8 mouse cellular contexts compared by ENCODE assay signal in genomic region chr2:9905995-9906394, GRCm38 (mm10). TPM values are rescaled to one million over a fixed set of nuclear protein-coding genes. Genes with fewer than 3 reads are reported as not detected.
A peak's percentile ranks its signal among the peaks of the same experiment; 100 is the strongest.
DNase-seq lines count a peak whose midpoint lies in the region; ATAC-seq and TF ChIP-seq lines count a peak whose summit lies in the region.
"Had no signal": no experiment of that assay in that cellular context is flagged by ENCODE, and none has a peak within 500 bp of the region (broad histone marks: within the 10 kb centered on the region; RNA-seq: fewer than 3 reads in every experiment).

No protein-coding gene starts in this region.

- 3% methylated on average over 11 of the region's 11 CpGs for WGBS in lung, embryonic 14.5 days
- WGBS in lung, adult 2 months: 9% methylated on average over 11 of the region's 11 CpGs
- 3% methylated on average over 11 of the region's 11 CpGs for WGBS in embryonic facial prominence, embryonic 11.5 days
- WGBS in intestine, embryonic 16.5 days: 5% methylated on average over 11 of the region's 11 CpGs

- 0 out of 2 replicates have a peak, but pooled peaks cover 3% of the 10 kb centered on the region for H3K4me1 ChIP-seq in lung, embryonic 14.5 days (ENCODE audit: insufficient read depth)
- no peaks in the 10 kb centered on the region; the same call in 1 of the 2 replicates for H3K4me1 ChIP-seq in lung, adult 2 months (ENCODE audit: control insufficient read depth, insufficient read depth, low read length)
- no peaks in the 10 kb centered on the region for H3K4me1 ChIP-seq in embryonic facial prominence, embryonic 11.5 days (ENCODE audit: control insufficient read depth, insufficient read depth, low read length)
- 0 out of 2 replicates have a peak, but pooled peaks cover 4% of the 10 kb centered on the region for H3K4me1 ChIP-seq in intestine, embryonic 16.5 days (ENCODE audit: control insufficient read depth, insufficient read depth, low read length)

- TF ChIP-seq POLR2A in lung, adult 2 months (IDR thresholded peaks at IDR 0.05; ENCODE audit: borderline replicate concordance, extremely low read depth, low read depth, low read length): no peak
- TF ChIP-seq POLR2A in myocyte (IDR thresholded peaks at IDR 0.05; ENCODE audit: insufficient read length, low read depth): no peak

- peak overlapping the region; percentile 53 for H3K4me2 ChIP-seq in lung, embryonic 14.5 days
- peak overlapping the region; percentile 47 for H3K4me2 ChIP-seq in embryonic facial prominence, embryonic 11.5 days (ENCODE audit: low read depth, low read length)
- H3K4me2 ChIP-seq in intestine, embryonic 16.5 days (ENCODE audit: low read depth, low read length): peak overlapping the region; percentile 39; the same call in 1 of the 2 replicates
- H3K4me2 ChIP-seq in myocyte (ENCODE audit: low read depth): peak overlapping the region; percentile 27

- no peak for ATAC-seq in lung, embryonic 14.5 days (ENCODE audit: insufficient read depth)
- no peak for ATAC-seq in embryonic facial prominence, embryonic 11.5 days (replicated peaks; ENCODE audit: insufficient number of reproducible peaks, low FRiP score, low TSS enrichment, low read depth)
- no peak for ATAC-seq in intestine, embryonic 16.5 days

- no peaks in the 10 kb centered on the region for H3K27me3 ChIP-seq in lung, embryonic 14.5 days (ENCODE audit: insufficient read depth, low read length)
- H3K27me3 ChIP-seq in embryonic facial prominence, embryonic 11.5 days (ENCODE audit: control insufficient read depth, insufficient read depth, low read length): no peaks in the 10 kb centered on the region
- 0 out of 2 replicates have a peak, but pooled peaks cover 2% of the 10 kb centered on the region for H3K27me3 ChIP-seq in intestine, embryonic 16.5 days (replicated peaks; ENCODE audit: control insufficient read depth, insufficient read depth, low read length)
- H3K27me3 ChIP-seq in myocyte (ENCODE audit: control insufficient read depth, insufficient read depth, insufficient read length): no peaks in the 10 kb centered on the region

- H3K9ac ChIP-seq in lung, embryonic 14.5 days: no peak overlapping the region
- peak overlapping the region; percentile 28; the same call in 1 of the 2 replicates for H3K9ac ChIP-seq in embryonic facial prominence, embryonic 11.5 days (replicated peaks; ENCODE audit: low read length)
- H3K9ac ChIP-seq in intestine, embryonic 16.5 days (ENCODE audit: low read depth, low read length): no peak overlapping the region

- no peak for TF ChIP-seq CTCF in lung, embryonic 14.5 days (IDR thresholded peaks at IDR 0.05; ENCODE audit: low read depth)
- no peak for TF ChIP-seq CTCF in lung, adult 2 months (IDR thresholded peaks at IDR 0.05; ENCODE audit: insufficient read depth, low read length)

- H3K27ac ChIP-seq in lung, embryonic 14.5 days (ENCODE audit: low read depth): no peak overlapping the region
- no peak overlapping the region for H3K27ac ChIP-seq in embryonic facial prominence, embryonic 11.5 days (replicated peaks; ENCODE audit: low read depth, low read length)
- no peak overlapping the region for H3K27ac ChIP-seq in intestine, embryonic 16.5 days (ENCODE audit: low read length)

- no peaks in the 10 kb centered on the region for H3K9me3 ChIP-seq in lung, embryonic 14.5 days (ENCODE audit: low read depth, low read length)
- H3K9me3 ChIP-seq in embryonic facial prominence, embryonic 11.5 days (replicated peaks; ENCODE audit: control insufficient read depth, low read length): no peaks in the 10 kb centered on the region
- no peaks in the 10 kb centered on the region for H3K9me3 ChIP-seq in intestine, embryonic 16.5 days (ENCODE audit: control insufficient read depth, low read length)

- no peaks in the 10 kb centered on the region for H3K79me2 ChIP-seq in myocyte (ENCODE audit: control insufficient read depth, insufficient read depth)

- no peaks in the 10 kb centered on the region for H3K36me3 ChIP-seq in lung, embryonic 14.5 days (ENCODE audit: insufficient read depth)
- no peaks in the 10 kb centered on the region for H3K36me3 ChIP-seq in embryonic facial prominence, embryonic 11.5 days (replicated peaks; ENCODE audit: control insufficient read depth, insufficient read depth, low read depth, low read length)
- H3K36me3 ChIP-seq in intestine, embryonic 16.5 days (ENCODE audit: control insufficient read depth, insufficient read depth, low read length): no peaks in the 10 kb centered on the region
- no peaks in the 10 kb centered on the region for H3K36me3 ChIP-seq in myocyte (ENCODE audit: control insufficient read depth, insufficient read depth)

- H3K4me3 ChIP-seq in lung, embryonic 14.5 days (ENCODE audit: low read depth, low read length): 0 out of 2 replicates have a peak overlapping the region, but pooled peaks have one; percentile 4
- H3K4me3 ChIP-seq in lung, adult 2 months (replicated peaks; ENCODE audit: extremely low read depth, low read depth, low read length): no peak overlapping the region
- H3K4me3 ChIP-seq in embryonic facial prominence, embryonic 11.5 days (ENCODE audit: low read depth, low read length): peak overlapping the region; percentile 19
- peak overlapping the region; percentile 18 for H3K4me3 ChIP-seq in intestine, embryonic 16.5 days (ENCODE audit: low read length)
- no peak overlapping the region for H3K4me3 ChIP-seq in myocyte

- H3ac ChIP-seq in myocyte (ENCODE audit: control insufficient read depth, insufficient read length): no peak overlapping the region

- no peak for DNase-seq in lung, embryonic 14.5 days
- DNase-seq in lung, adult 2 months: no peak
- peak; percentile 36 for DNase-seq in embryonic facial prominence, embryonic 11.5 days (ENCODE audit: low spot score)
- no peak for DNase-seq in spleen, adult 12 weeks (ENCODE audit: low spot score)
- DNase-seq in cerebellum, adult 11 months: no peak
- DNase-seq: thymus, postnatal 25 days had no signal

TF ChIP-seq in myocyte, 11 proteins besides CTCF, POLR2A, EP300 and RAD21:
- TF ChIP-seq TCF12 (IDR thresholded peaks at IDR 0.05; ENCODE audit: insufficient read depth, poor library complexity, severe bottlenecking) (no peak), E2F4 (IDR thresholded peaks at IDR 0.05; ENCODE audit: insufficient read depth) (no peak), POLR2AphosphoS2 (IDR thresholded peaks at IDR 0.05; ENCODE audit: insufficient read length, low read depth) (no peak), USF1 (IDR thresholded peaks at IDR 0.05; ENCODE audit: low read depth) (no peak), MYOG (IDR thresholded peaks at IDR 0.05; ENCODE audit: control insufficient read depth in 1 of 3, insufficient read depth in 1 of 3, insufficient read length in 2 of 3, low read depth in 2 of 3) (no peak), CEBPB (IDR thresholded peaks at IDR 0.05; ENCODE audit: insufficient read depth, poor library complexity, severe bottlenecking) (no peak), TCF3 (IDR thresholded peaks at IDR 0.05; ENCODE audit: insufficient read length, low read depth) (no peak), REST (IDR thresholded peaks at IDR 0.05; ENCODE audit: insufficient read depth, insufficient read length) (no peak), SRF (IDR thresholded peaks at IDR 0.05; ENCODE audit: control insufficient read depth, insufficient read length, low read depth) (no peak)

RNA-seq across cellular contexts. Expression of gene Gata3, which starts 16.2 kb away (rescaled TPM):
- polyA plus RNA-seq in lung, embryonic 14.5 days (2014; fragmentation: Nextera tagmentation; extraction: Ambion mirVana): 2.9 and 3.4 TPM in 2 replicates
- 12.3 and 13.9 TPM in 2 replicates for polyA plus RNA-seq in lung, adult 2 months (2012; rRNA removed)
- 17.4 and 22.7 TPM in 2 replicates for polyA plus RNA-seq in embryonic facial prominence, embryonic 11.5 days (2014; fragmentation: Nextera tagmentation; extraction: Ambion mirVana)
- 2.0 and 2.1 TPM in 2 replicates for polyA plus RNA-seq in intestine, embryonic 16.5 days (2015; fragmentation: Nextera tagmentation; extraction: Ambion mirVana)
- polyA plus RNA-seq in myocyte (2012; fragmentation: generic; extraction: Trizol): 3.7 TPM

RNA-seq across cellular contexts. Expression of gene 9230102O04Rik, which starts 16.7 kb away (rescaled TPM):
- not detected in 2 replicates for polyA plus RNA-seq in lung, embryonic 14.5 days (2014; fragmentation: Nextera tagmentation; extraction: Ambion mirVana)
- not detected in 2 replicates for polyA plus RNA-seq in lung, adult 2 months (2012; rRNA removed)
- 0.99 and 1.2 TPM in 2 replicates for polyA plus RNA-seq in embryonic facial prominence, embryonic 11.5 days (2014; fragmentation: Nextera tagmentation; extraction: Ambion mirVana)
- polyA plus RNA-seq in intestine, embryonic 16.5 days (2015; fragmentation: Nextera tagmentation; extraction: Ambion mirVana): not detected in 2 replicates
- polyA plus RNA-seq in myocyte (2012; fragmentation: generic; extraction: Trizol): not detected

RNA-seq across cellular contexts. Expression of gene 4930412O13Rik, which starts 24.9 kb away (rescaled TPM):
- not detected in 2 replicates for polyA plus RNA-seq in lung, embryonic 14.5 days (2014; fragmentation: Nextera tagmentation; extraction: Ambion mirVana)
- not detected in 2 replicates for polyA plus RNA-seq in lung, adult 2 months (2012; rRNA removed)
- polyA plus RNA-seq in embryonic facial prominence, embryonic 11.5 days (2014; fragmentation: Nextera tagmentation; extraction: Ambion mirVana): 1.0 and 1.7 TPM in 2 replicates
- polyA plus RNA-seq in intestine, embryonic 16.5 days (2015; fragmentation: Nextera tagmentation; extraction: Ambion mirVana): not detected in 2 replicates
- polyA plus RNA-seq in myocyte (2012; fragmentation: generic; extraction: Trizol): not detected

Comparison
In these comparisons a context has a peak if more than half of its experiments do, and no peak if none do; other contexts are left out.
1. H3K4me3 ChIP-seq: peak in lung, embryonic 14.5 days (single experiment), embryonic facial prominence, embryonic 11.5 days (single experiment) and intestine, embryonic 16.5 days (single experiment); none in lung, adult 2 months (single experiment) and myocyte (single experiment).
2. Peak in every context shown above with its lines, with median percentiles within 50 percentile points of each other: H3K4me2 ChIP-seq.